Mouse (Mus musculus): Measurements from ENCODE around the gene Uggt1. TPM values are rescaled to one million over a fixed set of nuclear protein-coding genes. Genes with fewer than 3 reads are reported as not detected.

Uggt1 gene
- 32.4 TPM for polyA plus RNA-seq (2014; fragmentation: Illumina TruSeq; extraction: RNeasy Lipid Tissue Mini Kit (QIAGEN cat#74804); ENCODE audit: low read depth, low replicate concordance)

GRCm38 (mm10) chr1:36244058-36244827, at the start of gene Uggt1:
TSS of gene Uggt1 (minus strand) at chr1:36244720.

GRCm38 (mm10) chr1:36274455-36274854, 29.9 kb upstream of the Uggt1 start, which contains the start of gene Neurl3:
TSS of gene Neurl3 (minus strand) at chr1:36274679.

Other genes with a start within 250 kb of the Uggt1 start
- 19.6 TPM for gene Hs6st1, start 176.3 kb downstream of the Uggt1 start, polyA plus RNA-seq (2014; fragmentation: Illumina TruSeq; extraction: RNeasy Lipid Tissue Mini Kit (QIAGEN cat#74804); ENCODE audit: low read depth, low replicate concordance)
- 3.3 TPM for gene Neurl3, start 30.0 kb upstream of the Uggt1 start, polyA plus RNA-seq (2014; fragmentation: Illumina TruSeq; extraction: RNeasy Lipid Tissue Mini Kit (QIAGEN cat#74804); ENCODE audit: low read depth, low replicate concordance)
- gene Arid5a, start 63.0 kb upstream of the Uggt1 start, polyA plus RNA-seq (2014; fragmentation: Illumina TruSeq; extraction: RNeasy Lipid Tissue Mini Kit (QIAGEN cat#74804); ENCODE audit: low read depth, low replicate concordance) = 0.11 TPM
- 8.1 TPM for gene Kansl3, start 124.5 kb upstream of the Uggt1 start, polyA plus RNA-seq (2014; fragmentation: Illumina TruSeq; extraction: RNeasy Lipid Tissue Mini Kit (QIAGEN cat#74804); ENCODE audit: low read depth, low replicate concordance)
- gene Fer1l5, start 127.6 kb upstream of the Uggt1 start, polyA plus RNA-seq (2014; fragmentation: Illumina TruSeq; extraction: RNeasy Lipid Tissue Mini Kit (QIAGEN cat#74804); ENCODE audit: low read depth, low replicate concordance) = not detected
- gene Lman2l, start 200.6 kb upstream of the Uggt1 start, polyA plus RNA-seq (2014; fragmentation: Illumina TruSeq; extraction: RNeasy Lipid Tissue Mini Kit (QIAGEN cat#74804); ENCODE audit: low read depth, low replicate concordance) = 4.8 TPM
- 1.1 TPM for gene Cnnm4, start 226.9 kb upstream of the Uggt1 start, polyA plus RNA-seq (2014; fragmentation: Illumina TruSeq; extraction: RNeasy Lipid Tissue Mini Kit (QIAGEN cat#74804); ENCODE audit: low read depth, low replicate concordance)